Mouse (Mus musculus): ENCODE measurements around the gene Gdf11. TPM values are rescaled to one million over a fixed set of nuclear protein-coding genes. Genes with fewer than 3 reads are reported as not detected.
A peak's percentile ranks its signal among the peaks of the same experiment; 100 is the strongest.

Gene Gdf11
- polyA plus RNA-seq, 1 experiment = 2.8 TPM

DNA sequence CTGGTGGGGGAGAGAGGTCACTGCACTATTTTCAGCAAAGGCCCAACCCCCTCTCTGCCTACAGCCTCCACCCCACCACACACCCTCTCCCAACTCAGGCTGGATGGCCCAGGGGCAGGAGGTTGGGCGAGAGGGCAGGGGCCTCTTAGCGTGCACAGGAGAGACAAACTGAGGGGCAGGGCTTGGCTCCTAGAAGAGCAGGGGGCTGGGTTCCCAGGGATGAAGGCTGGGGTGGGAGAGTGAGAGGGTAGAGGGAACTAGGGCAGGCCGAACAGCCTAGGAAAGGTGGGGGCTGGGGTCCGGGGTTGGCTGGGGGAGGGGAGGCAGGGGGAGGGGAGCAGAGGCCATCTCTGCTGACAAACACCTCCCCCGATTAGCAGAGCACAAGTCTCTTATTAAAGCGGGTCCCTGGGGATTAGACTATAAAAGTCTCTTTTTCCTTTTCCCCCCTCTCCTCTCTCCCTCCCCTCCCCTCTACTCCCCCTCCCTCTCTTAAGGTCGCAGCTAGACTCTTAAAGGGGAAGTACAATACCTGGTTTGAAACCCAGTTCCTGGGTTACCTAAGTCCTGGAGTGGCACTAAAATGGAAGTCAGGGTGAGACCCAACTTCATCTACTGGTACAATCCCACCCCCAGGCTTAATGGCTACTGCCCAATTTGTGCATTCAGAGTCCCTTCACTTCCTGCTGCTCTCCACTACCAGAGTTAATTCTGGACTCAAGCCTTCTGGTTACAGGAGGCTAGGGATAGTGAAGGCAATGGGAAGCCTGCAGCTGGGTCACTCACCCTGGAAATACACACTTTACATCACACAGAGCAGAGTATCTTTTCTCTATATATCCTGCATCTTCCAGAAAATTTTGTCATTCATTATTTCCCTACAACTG lies 2.3 kb downstream of the Gdf11 start:
- H3K36me3 ChIP-seq (ENCODE audit: control insufficient read depth, insufficient read depth, low read length, poor library complexity, severe bottlenecking) = no peaks in the 10 kb centered on the region
- H3K9ac ChIP-seq (ENCODE audit: low read depth, poor library complexity, severe bottlenecking) = 0 out of 2 replicates have a peak overlapping the region, but pooled peaks have one; percentile 20
- H3K9me3 ChIP-seq (replicated peaks; ENCODE audit: control insufficient read depth, insufficient read depth, low read length, poor library complexity, severe bottlenecking) = no peaks in the 10 kb centered on the region
- H3K4me3 ChIP-seq (ENCODE audit: low read depth, low read length) = peak overlapping the region; percentile 25; the same call in 1 of the 2 replicates
- H3K27me3 ChIP-seq (ENCODE audit: control insufficient read depth, insufficient read depth, low read length, poor library complexity, severe bottlenecking) = no peaks in the 10 kb centered on the region
- no peak overlapping the region for H3K27ac ChIP-seq (ENCODE audit: insufficient read depth, low read length)
- H3K4me1 ChIP-seq (ENCODE audit: control insufficient read depth, insufficient read depth, low read length) = no peaks in the 10 kb centered on the region
- no peak; the same call in 1 of the 2 replicates for TF ChIP-seq EP300 (IDR thresholded peaks at IDR 0.05; ENCODE audit: insufficient read depth, low read depth, low read length)
- TF ChIP-seq CTCF (IDR thresholded peaks at IDR 0.05; ENCODE audit: low read depth, low read length) = no peak
- TF ChIP-seq POLR2A (IDR thresholded peaks at IDR 0.05; ENCODE audit: insufficient read depth, low read length) = no peak

- Histone ChIP-seq H3K27ac (ENCODE audit: insufficient read depth, low read length) (no peak overlapping the region), H3K4me1 (ENCODE audit: control insufficient read depth, insufficient read depth, low read length) (no peaks in the 10 kb centered on the region), H3K9ac (ENCODE audit: low read depth, poor library complexity, severe bottlenecking) (no peak overlapping the region), H3K36me3 (ENCODE audit: control insufficient read depth, insufficient read depth, low read length, poor library complexity, severe bottlenecking) (peaks cover 8% of the 10 kb centered on the region), H3K27me3 (ENCODE audit: control insufficient read depth, insufficient read depth, low read length, poor library complexity, severe bottlenecking) (no peaks in the 10 kb centered on the region), H3K9me3 (replicated peaks; ENCODE audit: control insufficient read depth, insufficient read depth, low read length, poor library complexity, severe bottlenecking) (no peaks in the 10 kb centered on the region), H3K4me3 (ENCODE audit: low read depth, low read length) (no peak overlapping the region)
- TF ChIP-seq POLR2A (IDR thresholded peaks at IDR 0.05; ENCODE audit: insufficient read depth, low read length) (no peak), CTCF (IDR thresholded peaks at IDR 0.05; ENCODE audit: low read depth, low read length) (no peak), EP300 (IDR thresholded peaks at IDR 0.05; ENCODE audit: insufficient read depth, low read depth, low read length) (no peak)
Observed at GRCm38 (mm10) chr10:128882067-128882466, 9.5 kb downstream of the Gdf11 start.

- Histone ChIP-seq H3K27ac (ENCODE audit: insufficient read depth, low read length) (no peak overlapping the region), H3K4me1 (ENCODE audit: control insufficient read depth, insufficient read depth, low read length) (no peaks in the 10 kb centered on the region), H3K27me3 (ENCODE audit: control insufficient read depth, insufficient read depth, low read length, poor library complexity, severe bottlenecking) (no peaks in the 10 kb centered on the region), H3K9me3 (replicated peaks; ENCODE audit: control insufficient read depth, insufficient read depth, low read length, poor library complexity, severe bottlenecking) (no peaks in the 10 kb centered on the region), H3K9ac (ENCODE audit: low read depth, poor library complexity, severe bottlenecking) (no peak overlapping the region), H3K36me3 (ENCODE audit: control insufficient read depth, insufficient read depth, low read length, poor library complexity, severe bottlenecking) (peaks cover 34% of the 10 kb centered on the region), H3K4me3 (ENCODE audit: low read depth, low read length) (no peak overlapping the region)
- TF ChIP-seq EP300 (IDR thresholded peaks at IDR 0.05; ENCODE audit: insufficient read depth, low read depth, low read length) (no peak), CTCF (IDR thresholded peaks at IDR 0.05; ENCODE audit: low read depth, low read length) (no peak), POLR2A (IDR thresholded peaks at IDR 0.05; ENCODE audit: insufficient read depth, low read length) (no peak)
Observed at GRCm38 (mm10) chr10:128878811-128879210, 12.7 kb downstream of the Gdf11 start.

DNA sequence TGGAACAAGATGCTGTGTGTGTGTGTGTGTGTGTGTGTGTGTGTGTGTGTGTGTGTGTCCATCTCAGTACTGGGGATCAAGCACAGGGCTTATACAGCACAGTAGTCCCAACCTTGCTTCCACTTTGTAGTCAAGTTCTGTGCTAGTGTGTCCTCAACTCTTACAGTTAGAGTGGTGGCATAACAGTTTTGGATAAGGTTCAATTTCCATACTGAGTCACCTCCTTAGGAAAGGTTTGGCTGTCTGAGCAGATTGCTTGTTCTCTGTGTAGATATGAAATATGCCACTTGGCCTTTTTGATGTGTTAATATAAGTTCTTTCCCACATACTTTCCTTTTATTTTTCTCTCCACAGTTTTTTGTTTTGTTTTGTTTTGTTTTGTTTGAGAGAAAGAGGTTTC lies 13.2 kb downstream of the Gdf11 start:
- Histone ChIP-seq H3K4me1 (ENCODE audit: control insufficient read depth, insufficient read depth, low read length) (no peaks in the 10 kb centered on the region), H3K36me3 (ENCODE audit: control insufficient read depth, insufficient read depth, low read length, poor library complexity, severe bottlenecking) (peaks cover 39% of the 10 kb centered on the region), H3K4me3 (ENCODE audit: low read depth, low read length) (no peak overlapping the region), H3K9me3 (replicated peaks; ENCODE audit: control insufficient read depth, insufficient read depth, low read length, poor library complexity, severe bottlenecking) (no peaks in the 10 kb centered on the region), H3K27me3 (ENCODE audit: control insufficient read depth, insufficient read depth, low read length, poor library complexity, severe bottlenecking) (no peaks in the 10 kb centered on the region), H3K9ac (ENCODE audit: low read depth, poor library complexity, severe bottlenecking) (no peak overlapping the region), H3K27ac (ENCODE audit: insufficient read depth, low read length) (no peak overlapping the region)
- TF ChIP-seq EP300 (IDR thresholded peaks at IDR 0.05; ENCODE audit: insufficient read depth, low read depth, low read length) (no peak), CTCF (IDR thresholded peaks at IDR 0.05; ENCODE audit: low read depth, low read length) (no peak), POLR2A (IDR thresholded peaks at IDR 0.05; ENCODE audit: insufficient read depth, low read length) (no peak)

- no peak overlapping the region for H3K27ac ChIP-seq (ENCODE audit: insufficient read depth, low read length)
- no peak overlapping the region for H3K9ac ChIP-seq (ENCODE audit: low read depth, poor library complexity, severe bottlenecking)
- H3K4me3 ChIP-seq (ENCODE audit: low read depth, low read length) = no peak overlapping the region
- TF ChIP-seq POLR2A (IDR thresholded peaks at IDR 0.05; ENCODE audit: insufficient read depth, low read length) = no peak
- TF ChIP-seq CTCF (IDR thresholded peaks at IDR 0.05; ENCODE audit: low read depth, low read length) = no peak
- no peak for TF ChIP-seq EP300 (IDR thresholded peaks at IDR 0.05; ENCODE audit: insufficient read depth, low read depth, low read length)
- H3K36me3 ChIP-seq (ENCODE audit: control insufficient read depth, insufficient read depth, low read length, poor library complexity, severe bottlenecking) = peaks cover 66% of the 10 kb centered on the region
- no peaks in the 10 kb centered on the region for H3K27me3 ChIP-seq (ENCODE audit: control insufficient read depth, insufficient read depth, low read length, poor library complexity, severe bottlenecking)
- H3K4me1 ChIP-seq (ENCODE audit: control insufficient read depth, insufficient read depth, low read length) = peaks cover 1% of the 10 kb centered on the region
- no peaks in the 10 kb centered on the region for H3K9me3 ChIP-seq (replicated peaks; ENCODE audit: control insufficient read depth, insufficient read depth, low read length, poor library complexity, severe bottlenecking)
Observed at GRCm38 (mm10) chr10:128870341-128870740, 21.2 kb downstream of the Gdf11 start.

- H3K27ac ChIP-seq (ENCODE audit: insufficient read depth, low read length) = no peak overlapping the region
- H3K4me1 ChIP-seq (ENCODE audit: control insufficient read depth, insufficient read depth, low read length) = peaks cover 1% of the 10 kb centered on the region
- no peak overlapping the region for H3K4me3 ChIP-seq (ENCODE audit: low read depth, low read length)
- TF ChIP-seq EP300 (IDR thresholded peaks at IDR 0.05; ENCODE audit: insufficient read depth, low read depth, low read length) (no peak), POLR2A (IDR thresholded peaks at IDR 0.05; ENCODE audit: insufficient read depth, low read length) (no peak), CTCF (IDR thresholded peaks at IDR 0.05; ENCODE audit: low read depth, low read length) (no peak)
- H3K27me3 ChIP-seq (ENCODE audit: control insufficient read depth, insufficient read depth, low read length, poor library complexity, severe bottlenecking) = no peaks in the 10 kb centered on the region
- no peak overlapping the region for H3K9ac ChIP-seq (ENCODE audit: low read depth, poor library complexity, severe bottlenecking)
- H3K36me3 ChIP-seq (ENCODE audit: control insufficient read depth, insufficient read depth, low read length, poor library complexity, severe bottlenecking) = peaks cover 48% of the 10 kb centered on the region
- no peaks in the 10 kb centered on the region for H3K9me3 ChIP-seq (replicated peaks; ENCODE audit: control insufficient read depth, insufficient read depth, low read length, poor library complexity, severe bottlenecking)
Observed at GRCm38 (mm10) chr10:128866518-128866917, 25.0 kb downstream of the Gdf11 start.

All from ES-Bruce4 (cell line).